Mouse (Mus musculus) gastrocnemius, postnatal 36 days (tissue): Measurements from ENCODE around the gene Tyw5. TPM values are rescaled to one million over a fixed set of nuclear protein-coding genes. Genes with fewer than 3 reads are reported as not detected.

Source experiments
- DNase-seq, 2 experiments: peaks; one replicate each; pipeline ENCODE4 v3.0.0; 2022
- intact Hi-C: fragments of 180-260 bp; cut with DNase I; formaldehyde crosslinking; loops from one replicate; pipeline ENCODE4 v1.15.1; 2025
- long read RNA-seq, 2 experiments: library from polyadenylated mRNA; stranded (forward); transcript quantifications; one replicate each; pipeline ENCODE4 v2.0.0; 2021
- total RNA-seq, 2 experiments: library from RNA; stranded (reverse); gene quantifications; 2 replicates each; pipeline ENCODE4 v1.2.3; 2021

The Tyw5 gene
- total RNA-seq: 1 to 10 TPM; 2.8 to 3.4 TPM
- long read RNA-seq, experiment 1, partial matches to known transcripts: 0 of 1 reads
- long read RNA-seq, experiment 1, other reads (novel, unspliced or antisense): 0 of 1 reads
- long read RNA-seq, experiment 2, partial matches to known transcripts: 0 of 2 reads
- long read RNA-seq, experiment 2, other reads (novel, unspliced or antisense): 0 of 2 reads

DNA sequence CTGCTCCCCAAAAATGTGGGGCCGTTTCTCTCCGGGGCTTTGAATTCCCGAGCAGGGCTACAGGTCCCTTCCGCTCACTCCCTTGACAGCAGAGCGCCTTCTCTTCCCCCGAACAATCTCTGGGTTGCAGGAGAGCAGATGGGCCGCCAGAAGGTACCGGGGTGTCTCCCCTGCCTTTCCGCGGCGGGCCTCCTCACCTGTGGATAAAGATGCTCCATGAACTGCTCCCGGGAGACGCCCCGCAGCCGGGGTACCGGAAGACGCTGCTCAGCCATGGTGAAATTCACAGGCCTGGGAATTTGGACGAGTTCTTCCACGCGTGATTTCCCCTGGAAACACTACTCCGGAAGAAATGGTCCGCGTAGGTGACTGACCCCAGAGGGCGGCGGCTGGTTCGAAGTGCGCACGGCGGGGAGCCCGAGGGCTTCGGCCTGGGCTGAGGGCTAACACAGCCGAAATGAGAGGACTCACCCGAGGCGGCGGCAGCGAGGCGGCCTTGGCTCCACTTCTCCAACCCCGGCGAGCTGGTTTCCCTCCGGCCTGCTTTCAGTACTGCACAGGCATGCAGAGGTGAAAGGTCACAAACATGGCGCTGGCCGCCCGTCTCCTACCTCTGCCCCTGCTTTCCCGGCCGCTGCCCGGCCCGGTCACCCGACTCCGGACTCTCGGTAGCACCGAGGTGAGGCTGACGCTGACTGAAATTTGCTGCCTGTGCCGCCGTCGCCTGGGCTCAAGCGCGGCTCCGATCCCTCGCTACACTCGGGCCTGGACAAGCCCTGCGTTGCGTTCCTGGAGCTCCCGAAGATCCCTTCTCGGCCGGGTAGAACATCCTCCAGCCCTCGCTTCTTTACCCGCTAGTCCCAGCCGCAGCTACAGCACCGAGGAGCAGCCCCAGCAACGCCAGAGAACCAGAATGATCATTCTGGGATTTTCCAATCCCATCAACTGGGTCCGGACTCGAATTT lies at the start of gene Tyw5, which contains the start of gene Maip1:
TSS of gene Tyw5 (minus strand) at position 915 of the 965 bp plus-strand sequence.
TSS of gene Maip1 (plus strand) at position 142 of the 965 bp plus-strand sequence.
- intact Hi-C loops: no loop called here
- peak; percentile 57 to 87 for DNase-seq

- intact Hi-C loops: no loop called here
- no peak for DNase-seq
These were observed 43.3 kb upstream of the Tyw5 start for GRCm38 (mm10) chr1:57450241-57450640.

DNA sequence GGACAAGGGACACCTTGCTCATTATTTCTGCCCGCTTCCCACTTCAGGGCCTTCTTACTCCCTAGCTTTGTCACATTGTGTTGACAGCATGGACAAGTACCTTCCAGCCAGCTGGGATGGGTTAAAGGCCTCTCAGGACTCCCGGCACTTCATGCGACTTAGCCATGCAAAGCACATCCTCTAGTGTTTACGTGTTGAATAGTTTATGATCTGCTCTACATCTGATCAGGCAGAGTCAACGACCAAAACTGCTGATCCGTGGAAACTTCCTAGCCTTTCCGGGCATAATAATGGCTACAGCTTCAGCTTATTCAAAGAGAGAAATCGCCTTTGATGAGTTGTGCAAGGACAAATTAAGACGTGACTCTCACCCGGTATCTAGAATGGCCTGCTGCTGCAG lies 38.8 kb upstream of the Tyw5 start:
- DNase-seq: no peak
- intact Hi-C loops: no loop called here

DNA sequence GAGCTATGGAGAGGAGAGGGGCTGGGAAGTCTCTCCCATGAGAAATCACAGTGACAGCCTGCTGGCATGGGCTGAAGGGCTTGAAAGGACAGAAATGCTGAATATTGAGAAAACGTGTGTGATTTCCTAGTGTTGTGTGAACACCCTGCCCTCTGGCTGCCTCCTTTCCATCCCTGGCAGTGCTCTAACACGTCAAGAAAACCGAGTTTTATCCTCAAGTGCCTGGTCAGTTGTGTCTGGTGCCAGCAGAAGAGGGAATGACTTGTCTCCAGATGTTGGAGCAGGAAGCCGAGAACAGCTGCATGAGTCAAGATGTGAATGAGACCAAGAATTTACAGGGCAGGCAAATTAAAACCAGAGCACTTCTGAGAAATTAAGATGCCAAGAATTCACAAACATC lies 33.9 kb upstream of the Tyw5 start:
- intact Hi-C loops: no loop called here
- DNase-seq: peak in 1 of 2 experiments; percentile 7

GRCm38 (mm10) chr1:57439026-57439425 lies 32.1 kb upstream of the Tyw5 start:
- peak in 1 of 2 experiments; percentile 13 for DNase-seq
- intact Hi-C loops: no loop called here

DNA sequence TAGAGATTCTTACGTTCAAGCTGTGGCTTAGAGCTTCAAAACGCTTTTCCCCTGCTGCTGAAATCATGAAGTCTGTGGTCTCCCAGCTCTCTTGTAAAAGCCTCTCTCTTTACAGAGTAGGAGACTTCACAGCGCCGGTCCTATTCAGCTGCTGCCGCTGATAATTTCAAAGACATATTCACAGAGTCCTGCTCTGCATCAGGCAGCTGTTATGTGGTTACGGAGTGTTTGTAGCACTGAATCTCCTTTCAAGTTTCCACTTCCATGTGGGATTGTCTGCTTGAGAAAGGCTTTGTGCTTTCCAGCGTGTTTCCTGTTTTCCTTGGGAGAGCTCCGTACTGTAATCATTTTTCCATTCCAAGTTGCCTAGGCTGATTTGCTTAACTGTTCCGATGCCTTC lies 30.1 kb upstream of the Tyw5 start:
- intact Hi-C loops: no loop called here
- DNase-seq: no peak

DNA sequence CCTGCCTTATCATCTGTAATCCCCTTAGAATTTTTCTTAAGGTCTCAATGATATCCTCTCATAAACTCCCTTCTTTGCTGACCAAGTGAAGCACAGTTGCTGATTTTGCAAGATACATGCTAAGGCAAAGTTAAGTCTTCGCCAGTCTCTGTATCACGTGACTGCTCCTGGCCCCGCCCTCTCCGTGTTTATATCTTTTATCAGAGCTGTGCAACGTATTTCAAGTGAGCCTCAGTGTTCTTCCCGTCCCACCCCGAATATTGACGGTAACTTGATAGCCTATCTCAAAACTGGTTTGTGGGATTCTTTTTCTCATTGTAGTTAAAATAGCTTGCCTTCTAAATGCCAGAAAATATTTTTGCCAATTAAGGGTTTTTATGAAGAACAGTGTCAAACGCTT lies 29.5 kb upstream of the Tyw5 start:
- intact Hi-C loops: no loop called here
- peak; percentile 43 to 59 for DNase-seq

DNA sequence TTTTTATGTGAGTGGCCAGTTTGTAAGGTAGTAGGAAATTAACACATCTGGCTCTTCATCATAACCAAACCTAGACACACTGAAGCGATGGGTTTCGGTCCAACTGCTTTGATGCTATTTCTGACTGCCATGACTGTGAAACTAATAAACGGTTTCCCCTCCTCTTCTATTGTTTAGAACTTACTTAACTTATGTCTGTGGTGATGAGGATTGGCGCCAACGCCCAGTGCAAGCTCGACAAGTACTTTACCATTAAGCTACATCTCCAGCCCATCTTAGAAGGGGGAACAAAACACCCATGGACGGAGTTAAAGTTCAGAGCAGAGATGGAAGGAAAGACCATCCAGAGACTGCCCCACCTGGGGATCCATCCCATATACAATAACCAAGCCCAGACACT lies 26.2 kb upstream of the Tyw5 start:
- no peak for DNase-seq

GRCm38 (mm10) chr1:57429786-57430483 lies 23.0 kb upstream of the Tyw5 start:
- intact Hi-C loops: loop anchor here (2.0 to 5.0 kb wide), 3 partner anchors 347 to 602 kb away; no protein-coding TSS in a partner anchor
- DNase-seq: peak in 1 of 2 experiments; percentile 12

More for the DNA sequence above, 26.2 kb upstream of the Tyw5 start:
- intact Hi-C loops: no loop called here

DNA sequence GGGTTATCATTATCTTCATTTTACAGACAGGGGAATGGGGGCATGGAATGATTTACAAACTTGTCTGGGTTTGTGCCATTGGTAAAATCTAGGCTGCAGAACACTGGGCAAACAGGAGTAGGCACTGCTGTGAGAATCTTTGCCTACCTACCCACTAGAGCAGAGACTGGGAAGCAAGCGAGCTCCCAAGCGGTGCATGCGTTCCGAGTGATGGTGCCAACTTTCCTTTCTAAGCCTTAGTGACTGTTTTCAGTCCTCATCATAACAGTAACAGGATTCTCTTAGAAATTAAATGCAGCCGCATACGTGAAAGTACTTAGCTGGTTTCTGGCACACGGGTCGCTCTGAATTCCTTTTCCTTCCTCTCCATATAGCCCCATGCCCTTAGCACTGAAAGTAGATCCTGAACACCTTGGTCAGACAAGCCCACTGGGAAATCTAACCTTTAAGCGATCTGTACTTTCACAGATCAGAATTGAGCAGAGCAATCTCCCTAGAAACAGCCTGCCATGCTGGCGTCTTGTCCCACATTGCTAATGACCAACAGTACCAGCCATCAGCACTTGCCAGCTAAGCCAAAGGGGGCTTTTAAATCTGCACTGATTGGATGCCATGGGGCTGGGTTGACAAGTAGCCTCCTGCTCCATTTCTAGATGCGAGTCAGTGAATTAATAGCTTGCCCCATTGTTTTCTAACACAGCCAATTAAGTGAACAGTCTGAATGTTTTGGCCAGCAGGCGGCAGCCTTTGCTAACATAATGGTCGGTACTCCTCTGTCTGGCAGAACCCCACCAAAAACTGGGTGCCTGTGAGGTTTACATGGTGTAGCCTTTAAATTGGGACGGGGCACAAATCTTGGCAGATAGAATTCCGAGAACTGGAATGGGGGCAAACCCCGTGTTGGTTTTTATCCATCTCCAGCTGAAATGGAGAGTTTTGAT lies 21.7 kb upstream of the Tyw5 start:
- DNase-seq: peak; percentile 85 to 90
- intact Hi-C loops: loop anchor here (2.0 to 5.0 kb wide), 3 partner anchors 349 to 604 kb away; no protein-coding TSS in a partner anchor

GRCm38 (mm10) chr1:57423696-57424095 lies 16.8 kb upstream of the Tyw5 start:
- intact Hi-C loops: no loop called here
- DNase-seq: no peak

- DNase-seq: no peak
- intact Hi-C loops: no loop called here
These were observed 6.5 kb upstream of the Tyw5 start for GRCm38 (mm10) chr1:57413397-57413796.

DNA sequence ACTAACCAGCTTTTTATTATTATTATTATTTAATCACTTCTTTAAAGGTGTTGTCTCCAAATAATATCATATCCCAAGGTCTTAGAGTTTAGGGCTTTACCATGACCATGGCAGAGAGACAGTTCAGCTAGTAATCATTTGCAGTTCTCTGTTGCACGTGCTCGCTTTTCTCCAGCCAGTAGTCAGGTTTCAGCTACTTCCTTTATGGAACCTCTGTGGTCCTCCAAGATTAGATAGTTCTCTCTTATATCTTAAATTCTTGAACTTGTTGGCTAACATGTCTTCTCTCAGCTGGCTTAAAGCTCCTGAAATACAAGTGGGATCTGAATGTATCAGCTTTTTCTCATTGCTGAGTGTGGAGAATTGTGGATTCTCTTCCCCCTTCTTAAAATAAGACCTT lies 2.1 kb upstream of the Tyw5 start:
- intact Hi-C loops: no loop called here
- DNase-seq: no peak

DNA sequence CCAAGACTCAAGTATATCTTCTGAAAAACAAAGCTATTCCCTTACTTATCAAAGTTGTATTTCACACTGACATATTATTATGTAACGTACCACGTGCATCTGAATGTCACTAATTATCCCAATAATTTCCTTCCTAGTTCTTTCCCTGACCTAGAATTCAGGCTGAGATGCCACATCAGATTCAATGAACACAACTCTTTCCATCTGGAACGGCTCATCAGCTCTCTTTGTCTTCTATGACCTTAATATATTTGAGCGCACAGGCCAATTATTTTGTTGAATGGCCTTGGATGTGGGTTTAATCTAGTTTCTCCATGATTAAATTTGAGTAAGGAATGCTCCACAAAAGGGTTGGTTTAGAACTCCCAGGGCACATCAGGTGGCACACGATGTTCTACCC lies 4.8 kb downstream of the Tyw5 start:
- DNase-seq: no peak
- intact Hi-C loops: no loop called here

GRCm38 (mm10) chr1:57400877-57401276 lies 6.0 kb downstream of the Tyw5 start:
- intact Hi-C loops: no loop called here
- no peak for DNase-seq

GRCm38 (mm10) chr1:57400321-57400720 lies 6.6 kb downstream of the Tyw5 start:
- no peak for DNase-seq
- intact Hi-C loops: no loop called here

GRCm38 (mm10) chr1:57394051-57394450 lies 12.8 kb downstream of the Tyw5 start:
- no peak for DNase-seq
- intact Hi-C loops: no loop called here

DNA sequence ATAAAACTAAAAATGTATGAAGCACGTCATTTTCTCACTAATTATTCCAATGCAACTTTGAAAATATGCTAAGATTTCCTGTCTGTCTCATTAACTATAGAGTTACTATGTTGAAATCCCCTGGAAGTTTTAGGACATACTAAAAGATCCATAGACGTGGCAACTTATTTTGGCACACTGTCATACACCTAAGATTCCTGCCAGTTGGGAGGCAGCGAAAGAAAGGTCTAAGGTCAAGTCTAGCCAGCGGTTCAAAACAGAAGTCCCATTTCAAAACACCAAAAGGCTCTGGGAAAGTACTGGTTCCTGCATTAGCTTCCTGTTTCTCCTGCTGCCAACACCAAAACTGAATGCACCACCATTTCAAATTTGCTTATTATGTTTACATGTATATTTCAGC lies 14.5 kb downstream of the Tyw5 start:
- intact Hi-C loops: no loop called here
- DNase-seq: no peak

DNA sequence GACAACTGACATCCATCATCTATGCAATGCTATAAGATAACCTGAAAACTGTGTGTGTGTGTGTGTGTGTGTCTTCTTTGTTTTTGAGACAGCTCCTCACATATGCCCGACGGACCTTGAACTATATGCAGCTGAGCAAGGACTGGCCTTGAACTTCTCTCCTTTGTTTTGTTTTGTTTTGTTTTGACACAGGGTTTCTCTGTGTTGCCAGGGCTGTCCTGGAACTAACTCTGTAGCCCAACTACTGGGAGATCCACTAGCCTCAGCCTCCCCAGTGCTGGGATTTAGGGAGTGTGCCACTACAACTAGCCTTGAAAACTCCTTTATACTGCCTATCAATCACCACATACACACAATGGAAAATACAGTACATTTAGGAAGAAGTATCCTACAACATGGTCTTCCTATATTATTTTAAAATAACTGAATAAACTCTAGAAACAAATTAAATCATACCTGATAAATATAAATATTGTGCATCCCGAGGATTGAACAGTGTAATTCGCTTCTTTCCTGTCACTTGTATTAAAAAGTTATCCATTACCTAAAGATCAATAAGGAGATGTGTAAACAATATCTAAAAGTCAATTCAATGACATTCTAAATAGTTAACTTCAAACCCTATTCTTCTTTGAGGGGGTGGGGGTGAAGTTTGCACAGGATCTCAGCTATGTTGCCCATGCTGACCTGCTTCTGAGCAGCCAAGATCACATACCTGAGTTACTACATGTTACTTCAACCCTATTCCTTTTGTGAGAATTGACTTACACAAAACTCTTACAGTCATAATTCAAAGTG lies 15.7 kb downstream of the Tyw5 start:
- DNase-seq: no peak
- intact Hi-C loops: no loop called here
